ENCODE assay signal across 10 mouse cellular contexts in genomic region chr15:102750241-102750640, GRCm38 (mm10). TPM values are rescaled to one million over a fixed set of nuclear protein-coding genes. Genes with fewer than 3 reads are reported as not detected.
DNase-seq lines count a peak whose midpoint lies in the region; ATAC-seq and TF ChIP-seq lines count a peak whose summit lies in the region.
"Had no signal": no experiment of that assay in that cellular context is flagged by ENCODE, and none has a peak within 500 bp of the region (broad histone marks: within the 10 kb centered on the region; RNA-seq: fewer than 3 reads in every experiment).

No protein-coding gene starts in this region.

- H3K4me1 ChIP-seq in forebrain, embryonic 15.5 days: peaks cover 47% of the 10 kb centered on the region
- H3K4me1 ChIP-seq in forebrain, embryonic 10.5 days: peaks cover 54% of the 10 kb centered on the region
- 0 out of 2 replicates have a peak, but pooled peaks cover 3% of the 10 kb centered on the region for H3K4me1 ChIP-seq in lung, adult 2 months (ENCODE audit: control insufficient read depth, insufficient read depth, low read length)

- no peaks in the 10 kb centered on the region for H3K9me3 ChIP-seq in forebrain, embryonic 15.5 days
- H3K9me3 ChIP-seq in forebrain, embryonic 10.5 days: no peaks in the 10 kb centered on the region

- ATAC-seq in forebrain, embryonic 15.5 days (replicated peaks): no peak
- no peak for ATAC-seq in megakaryocyte progenitor cell, adult 5-6 weeks (replicated peaks; ENCODE audit: poor library complexity)
- ATAC-seq: intestine, postnatal 0 days had no signal

- TF ChIP-seq CTCF in lung, adult 2 months (IDR thresholded peaks at IDR 0.05; ENCODE audit: insufficient read depth, low read length): no peak

- 57% methylated on average over 5 of the region's 5 CpGs for WGBS in forebrain, embryonic 15.5 days
- WGBS in forebrain, embryonic 10.5 days: 88% methylated on average over 5 of the region's 5 CpGs
- 67% methylated on average over 5 of the region's 5 CpGs for WGBS in lung, adult 2 months

- H3K4me2 ChIP-seq in forebrain, embryonic 15.5 days (replicated peaks): no peak overlapping the region

- H3K9ac ChIP-seq in forebrain, embryonic 15.5 days (replicated peaks): no peak overlapping the region

- peak overlapping the region; percentile 71 for H3K27ac ChIP-seq in forebrain, embryonic 15.5 days (replicated peaks)
- H3K27ac ChIP-seq in forebrain, embryonic 10.5 days: no peak overlapping the region

- no peak overlapping the region for H3K4me3 ChIP-seq in forebrain, embryonic 15.5 days
- H3K4me3 ChIP-seq in forebrain, embryonic 10.5 days: no peak overlapping the region
- H3K4me3 ChIP-seq in lung, adult 2 months (replicated peaks; ENCODE audit: extremely low read depth, low read depth, low read length): no peak overlapping the region

- H3K36me3 ChIP-seq in forebrain, embryonic 15.5 days: no peaks in the 10 kb centered on the region
- no peaks in the 10 kb centered on the region for H3K36me3 ChIP-seq in forebrain, embryonic 10.5 days (replicated peaks)

- H3K27me3 ChIP-seq in forebrain, embryonic 15.5 days: peaks cover 5% of the 10 kb centered on the region; the same call in 1 of the 2 replicates
- H3K27me3 ChIP-seq in forebrain, embryonic 10.5 days (ENCODE audit: poor library complexity, severe bottlenecking): peaks cover 99% of the 10 kb centered on the region

- no peak for TF ChIP-seq POLR2A in lung, adult 2 months (IDR thresholded peaks at IDR 0.05; ENCODE audit: borderline replicate concordance, extremely low read depth, low read depth, low read length)

- DNase-seq in forebrain, embryonic 10.5 days (ENCODE audit: extremely low spot score, low spot score): no peak
- DNase-seq in lung, postnatal 10 days: peak; percentile 47
- DNase-seq in lung, adult 2 months: no peak
- DNase-seq in gastrocnemius, postnatal 10 days: peak; percentile 29
- DNase-seq in layer of hippocampus, postnatal 10 days (ENCODE audit: low spot score in 2 of 2): peak; percentile 65 to 68
- DNase-seq in urinary bladder, adult 2 months (ENCODE audit: low spot score): no peak
- DNase-seq: embryo, embryonic 11 days had no signal

RNA-seq across cellular contexts. Expression of gene Calcoco1, which starts 28.3 kb away (rescaled TPM):
- 72.1 and 74.5 TPM in 2 replicates for polyA plus RNA-seq in forebrain, embryonic 15.5 days (2015; fragmentation: Nextera tagmentation; extraction: Ambion mirVana)
- 21.9 and 24.0 TPM in 2 replicates for polyA plus RNA-seq in forebrain, embryonic 10.5 days (2016; fragmentation: Nextera tagmentation; extraction: Ambion mirVana)
- polyA plus RNA-seq in lung, adult 2 months (2012; rRNA removed): 76.5 and 105 TPM in 2 replicates
- total RNA-seq in gastrocnemius, postnatal 10 days (2021): 10 to 100 TPM; 45.0 to 51.1 TPM
- total RNA-seq in layer of hippocampus, postnatal 10 days (2021): 10 to 100 TPM; 57.7 to 62.7 TPM
- total RNA-seq in megakaryocyte progenitor cell, adult 5-6 weeks (2015): 12.0 and 16.8 TPM in 2 replicates
- 9.2 and 10.8 TPM in 2 replicates for total RNA-seq in megakaryocyte progenitor cell, adult 5-6 weeks (2017)
- polyA plus RNA-seq in urinary bladder, adult 2 months (2012; rRNA removed): 52.1 and 79.6 TPM in 2 replicates

Comparison
In these comparisons a context has a peak if more than half of its experiments do, and no peak if none do; other contexts are left out.
1. DNase-seq: peak in lung, postnatal 10 days (single experiment), gastrocnemius, postnatal 10 days (single experiment) and layer of hippocampus, postnatal 10 days (2 of 2); none in forebrain, embryonic 10.5 days (single experiment), lung, adult 2 months (single experiment) and urinary bladder, adult 2 months (single experiment).